Mouse (Mus musculus): ENCODE measurements around the gene Abca4.

GRCm38 (mm10) chr3:122040522-122040921 lies 3.7 kb upstream of the Abca4 start:
- TF ChIP-seq CTCF (IDR thresholded peaks at IDR 0.05; ENCODE audit: extremely low read depth, insufficient read depth, low read length) = no peak
- no peak for TF ChIP-seq POLR2A (IDR thresholded peaks at IDR 0.05; ENCODE audit: extremely low read depth, insufficient read depth, low read length)
